Mouse (Mus musculus): ENCODE data around the gene Mboat1. TPM values are rescaled to one million over a fixed set of nuclear protein-coding genes. Genes with fewer than 3 reads are reported as not detected.

Gene Mboat1
- polyA plus RNA-seq, 1 experiment from 2014 or later, result 3.1 TPM

GRCm38 (mm10) chr13:30140646-30141045 lies 4.4 kb downstream of the Mboat1 start:
- Histone ChIP-seq H3K9ac (no peak overlapping the region), H3K27ac (no peak overlapping the region), H3K4me1 (replicated peaks; ENCODE audit: control insufficient read depth, insufficient read depth, low read length) (no peaks in the 10 kb centered on the region; the same call in 1 of the 2 replicates), H3K27me3 (ENCODE audit: control insufficient read depth, insufficient read depth, low read length) (peaks cover 9% of the 10 kb centered on the region; the same call in 1 of the 2 replicates), H3K9me3 (ENCODE audit: control insufficient read depth, low read length) (no peaks in the 10 kb centered on the region), H3K36me3 (replicated peaks; ENCODE audit: control insufficient read depth, insufficient read depth) (no peaks in the 10 kb centered on the region), H3K4me2 (replicated peaks) (no peak overlapping the region), H3K4me3 (replicated peaks; ENCODE audit: low read length) (no peak overlapping the region)
- DNase-seq (ENCODE audit: low spot score) (no peak), ATAC-seq (ENCODE audit: low FRiP score) (no peak)
- 91% methylated on average over 12 of the region's 12 CpGs for WGBS

- DNase-seq (ENCODE audit: low spot score), result no peak
- no peak for ATAC-seq (ENCODE audit: low FRiP score)
- H3K9ac ChIP-seq, result no peak overlapping the region
- no peak overlapping the region for H3K4me3 ChIP-seq (replicated peaks; ENCODE audit: low read length)
- 93% methylated on average over 5 of the region's 5 CpGs for WGBS
- 0 out of 2 replicates have a peak, but pooled peaks cover 7% of the 10 kb centered on the region for H3K27me3 ChIP-seq (ENCODE audit: control insufficient read depth, insufficient read depth, low read length)
- no peaks in the 10 kb centered on the region; the same call in 1 of the 2 replicates for H3K4me1 ChIP-seq (replicated peaks; ENCODE audit: control insufficient read depth, insufficient read depth, low read length)
- H3K9me3 ChIP-seq (ENCODE audit: control insufficient read depth, low read length), result no peaks in the 10 kb centered on the region
- no peaks in the 10 kb centered on the region for H3K36me3 ChIP-seq (replicated peaks; ENCODE audit: control insufficient read depth, insufficient read depth)
- no peak overlapping the region for H3K27ac ChIP-seq
- no peak overlapping the region for H3K4me2 ChIP-seq (replicated peaks)
These were observed 5.7 kb downstream of the Mboat1 start for GRCm38 (mm10) chr13:30141996-30142395.

GRCm38 (mm10) chr13:30146468-30146867 lies 10.2 kb downstream of the Mboat1 start:
- no peak overlapping the region for H3K4me2 ChIP-seq (replicated peaks)
- H3K4me1 ChIP-seq (replicated peaks; ENCODE audit: control insufficient read depth, insufficient read depth, low read length), result no peaks in the 10 kb centered on the region
- no peaks in the 10 kb centered on the region for H3K27me3 ChIP-seq (ENCODE audit: control insufficient read depth, insufficient read depth, low read length)
- H3K36me3 ChIP-seq (replicated peaks; ENCODE audit: control insufficient read depth, insufficient read depth), result no peaks in the 10 kb centered on the region
- DNase-seq (ENCODE audit: low spot score) (no peak), ATAC-seq (ENCODE audit: low FRiP score) (no peak)
- no peak overlapping the region for H3K9ac ChIP-seq
- no peaks in the 10 kb centered on the region for H3K9me3 ChIP-seq (ENCODE audit: control insufficient read depth, low read length)
- 69% methylated on average over 6 of the region's 6 CpGs for WGBS
- no peak overlapping the region for H3K27ac ChIP-seq
- H3K4me3 ChIP-seq (replicated peaks; ENCODE audit: low read length), result no peak overlapping the region

- no peaks in the 10 kb centered on the region for H3K4me1 ChIP-seq (replicated peaks; ENCODE audit: control insufficient read depth, insufficient read depth, low read length)
- H3K36me3 ChIP-seq (replicated peaks; ENCODE audit: control insufficient read depth, insufficient read depth), result no peaks in the 10 kb centered on the region
- no peak overlapping the region for H3K4me3 ChIP-seq (replicated peaks; ENCODE audit: low read length)
- H3K4me2 ChIP-seq (replicated peaks), result no peak overlapping the region
- H3K9me3 ChIP-seq (ENCODE audit: control insufficient read depth, low read length), result no peaks in the 10 kb centered on the region
- no peak for ATAC-seq (ENCODE audit: low FRiP score)
- no peaks in the 10 kb centered on the region for H3K27me3 ChIP-seq (ENCODE audit: control insufficient read depth, insufficient read depth, low read length)
- 94% methylated on average over 4 of the region's 4 CpGs for WGBS
- H3K27ac ChIP-seq, result no peak overlapping the region
- no peak for DNase-seq (ENCODE audit: low spot score)
- no peak overlapping the region for H3K9ac ChIP-seq
These were observed 18.0 kb downstream of the Mboat1 start for GRCm38 (mm10) chr13:30154264-30154663.

- Histone ChIP-seq H3K4me1 (replicated peaks; ENCODE audit: control insufficient read depth, insufficient read depth, low read length) (no peaks in the 10 kb centered on the region), H3K4me3 (replicated peaks; ENCODE audit: low read length) (no peak overlapping the region), H3K36me3 (replicated peaks; ENCODE audit: control insufficient read depth, insufficient read depth) (no peaks in the 10 kb centered on the region), H3K27me3 (ENCODE audit: control insufficient read depth, insufficient read depth, low read length) (no peaks in the 10 kb centered on the region), H3K9ac (no peak overlapping the region), H3K4me2 (replicated peaks) (no peak overlapping the region), H3K9me3 (ENCODE audit: control insufficient read depth, low read length) (no peaks in the 10 kb centered on the region), H3K27ac (no peak overlapping the region)
- WGBS, result 75% methylated on average over 4 of the region's 4 CpGs
- ATAC-seq (ENCODE audit: low FRiP score) (no peak), DNase-seq (ENCODE audit: low spot score) (no peak)
These were observed 23.3 kb downstream of the Mboat1 start for GRCm38 (mm10) chr13:30159626-30160025.

GRCm38 (mm10) chr13:30163521-30163920 lies 27.2 kb downstream of the Mboat1 start:
- H3K27ac ChIP-seq, result no peak overlapping the region
- H3K27me3 ChIP-seq (ENCODE audit: control insufficient read depth, insufficient read depth, low read length), result no peaks in the 10 kb centered on the region
- no peak overlapping the region for H3K4me2 ChIP-seq (replicated peaks)
- 85% methylated on average over 2 of the region's 2 CpGs for WGBS
- DNase-seq (ENCODE audit: low spot score) (no peak), ATAC-seq (ENCODE audit: low FRiP score) (no peak)
- H3K36me3 ChIP-seq (replicated peaks; ENCODE audit: control insufficient read depth, insufficient read depth), result no peaks in the 10 kb centered on the region
- H3K9me3 ChIP-seq (ENCODE audit: control insufficient read depth, low read length), result no peaks in the 10 kb centered on the region
- no peak overlapping the region for H3K4me3 ChIP-seq (replicated peaks; ENCODE audit: low read length)
- no peaks in the 10 kb centered on the region for H3K4me1 ChIP-seq (replicated peaks; ENCODE audit: control insufficient read depth, insufficient read depth, low read length)
- H3K9ac ChIP-seq, result no peak overlapping the region

- Histone ChIP-seq H3K36me3 (replicated peaks; ENCODE audit: control insufficient read depth, insufficient read depth) (no peaks in the 10 kb centered on the region), H3K4me3 (replicated peaks; ENCODE audit: low read length) (no peak overlapping the region), H3K27ac (no peak overlapping the region), H3K9me3 (ENCODE audit: control insufficient read depth, low read length) (no peaks in the 10 kb centered on the region), H3K9ac (no peak overlapping the region), H3K4me1 (replicated peaks; ENCODE audit: control insufficient read depth, insufficient read depth, low read length) (no peaks in the 10 kb centered on the region), H3K4me2 (replicated peaks) (no peak overlapping the region), H3K27me3 (ENCODE audit: control insufficient read depth, insufficient read depth, low read length) (no peaks in the 10 kb centered on the region)
- DNase-seq (ENCODE audit: low spot score) (no peak), ATAC-seq (ENCODE audit: low FRiP score) (no peak)
- WGBS, result 79% methylated on average over 13 of the region's 14 CpGs
These were observed 30.1 kb downstream of the Mboat1 start for GRCm38 (mm10) chr13:30166138-30167090.

GRCm38 (mm10) chr13:30167499-30167898 lies 31.2 kb downstream of the Mboat1 start:
- Histone ChIP-seq H3K27ac (no peak overlapping the region), H3K9ac (no peak overlapping the region), H3K4me2 (replicated peaks) (no peak overlapping the region), H3K36me3 (replicated peaks; ENCODE audit: control insufficient read depth, insufficient read depth) (no peaks in the 10 kb centered on the region), H3K4me3 (replicated peaks; ENCODE audit: low read length) (no peak overlapping the region), H3K27me3 (ENCODE audit: control insufficient read depth, insufficient read depth, low read length) (no peaks in the 10 kb centered on the region), H3K4me1 (replicated peaks; ENCODE audit: control insufficient read depth, insufficient read depth, low read length) (no peaks in the 10 kb centered on the region), H3K9me3 (ENCODE audit: control insufficient read depth, low read length) (no peaks in the 10 kb centered on the region)
- no peak for DNase-seq (ENCODE audit: low spot score)
- ATAC-seq (ENCODE audit: low FRiP score), result no peak
- 88% methylated on average over 4 of the region's 4 CpGs for WGBS

- DNase-seq (ENCODE audit: low spot score), result no peak
- no peak overlapping the region for H3K27ac ChIP-seq
- no peak overlapping the region for H3K9ac ChIP-seq
- H3K4me3 ChIP-seq (replicated peaks; ENCODE audit: low read length), result no peak overlapping the region
- H3K27me3 ChIP-seq (ENCODE audit: control insufficient read depth, insufficient read depth, low read length), result no peaks in the 10 kb centered on the region
- H3K9me3 ChIP-seq (ENCODE audit: control insufficient read depth, low read length), result no peaks in the 10 kb centered on the region
- WGBS, result 80% methylated on average over 4 of the region's 4 CpGs
- H3K4me1 ChIP-seq (replicated peaks; ENCODE audit: control insufficient read depth, insufficient read depth, low read length), result no peaks in the 10 kb centered on the region
- no peaks in the 10 kb centered on the region for H3K36me3 ChIP-seq (replicated peaks; ENCODE audit: control insufficient read depth, insufficient read depth)
- ATAC-seq (ENCODE audit: low FRiP score), result no peak
- H3K4me2 ChIP-seq (replicated peaks), result no peak overlapping the region
These were observed 32.5 kb downstream of the Mboat1 start for GRCm38 (mm10) chr13:30168803-30169202.

Measured in hindbrain, embryonic 14.5 days (tissue).